Mouse (Mus musculus): ENCODE results near the gene Eefsec. TPM values are rescaled to one million over a fixed set of nuclear protein-coding genes. Genes with fewer than 3 reads are reported as not detected.

The Eefsec gene
- 60.2 TPM for polyA plus RNA-seq (2017; shearing (Covaris generic))

GRCm38 (mm10) chr6:88446063-88447002 is at the start of gene Eefsec:
Eefsec (minus strand) TSS chr6:88446539.

GRCm38 (mm10) chr6:88465181-88465920 is 19.0 kb upstream of the Eefsec start, which contains the start of gene Ruvbl1:
Ruvbl1 (plus strand) TSS chr6:88465409.

GRCm38 (mm10) chr6:88221968-88222367 is 224.4 kb downstream of the Eefsec start, which contains the start of gene Dnajb8:
Dnajb8 (plus strand) TSS chr6:88222268.

Other genes starting within 250 kb of the Eefsec start
- gene Dnajb8, start 224.3 kb downstream of the Eefsec start, polyA plus RNA-seq (2017; shearing (Covaris generic)), result not detected
- gene Ruvbl1, start 18.9 kb upstream of the Eefsec start, polyA plus RNA-seq (2017; shearing (Covaris generic)), result 81.7 TPM
- gene Sec61a1, start 72.4 kb upstream of the Eefsec start, polyA plus RNA-seq (2017; shearing (Covaris generic)), result 215 TPM
- not detected for gene Kbtbd12, start 191.4 kb upstream of the Eefsec start, polyA plus RNA-seq (2017; shearing (Covaris generic))

Data from CD4-positive, CD25-positive, alpha-beta regulatory T cell (primary cell).